Mouse (Mus musculus) mature B cell (primary cell): Measurements from ENCODE around the gene Rtel1.

Experiments
- in situ Hi-C: fragments of 300-500 bp; cut with MboI; formaldehyde crosslinking; loops from 2 replicates; pipeline ENCODE4 v1.14.3; 2019

The Rtel1 gene

DNA sequence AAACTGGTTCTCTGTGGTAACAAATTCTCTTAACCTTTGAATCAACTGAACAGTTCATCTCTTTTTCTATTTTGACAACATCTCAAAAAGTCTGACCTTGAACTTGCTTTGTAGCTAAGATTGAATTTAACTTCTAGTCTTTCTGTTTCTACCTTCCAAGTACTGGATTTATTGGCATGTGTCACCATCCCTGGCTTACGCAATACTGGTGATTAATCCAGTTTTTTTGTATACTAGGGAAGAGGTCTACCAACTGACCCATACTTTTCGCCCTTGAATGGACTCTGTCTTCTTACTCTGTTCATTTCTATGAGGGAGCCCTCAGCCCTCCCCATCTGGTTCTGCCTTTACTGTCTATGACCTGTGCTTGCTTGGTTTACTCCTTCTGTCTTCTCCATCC lies 6.6 kb downstream of the Rtel1 start:
- in situ Hi-C loops: no loop called here

DNA sequence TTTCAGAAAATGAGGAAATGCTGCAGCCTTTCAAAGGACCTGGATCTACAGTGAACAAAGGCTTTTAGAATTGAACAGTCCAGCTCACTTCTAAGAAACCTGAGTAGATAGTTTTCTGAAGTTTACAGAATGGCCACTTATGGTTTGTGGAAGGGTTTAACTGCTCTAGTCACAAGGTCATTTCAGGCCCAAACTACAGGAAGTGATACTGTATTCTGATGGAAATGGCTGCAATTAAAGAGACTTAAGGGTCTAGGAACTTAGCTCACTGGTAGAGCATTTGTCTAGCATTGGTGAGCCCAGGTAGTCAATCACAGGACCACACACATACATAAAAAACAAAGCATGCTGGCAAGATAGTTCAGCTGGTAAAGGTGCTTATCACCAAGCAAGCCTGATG lies 13.0 kb downstream of the Rtel1 start:
- in situ Hi-C loops: loop anchor here (10.0 kb wide), 1 partner anchor 148 kb away; the partner anchor contains the start of gene Ppdpf

DNA sequence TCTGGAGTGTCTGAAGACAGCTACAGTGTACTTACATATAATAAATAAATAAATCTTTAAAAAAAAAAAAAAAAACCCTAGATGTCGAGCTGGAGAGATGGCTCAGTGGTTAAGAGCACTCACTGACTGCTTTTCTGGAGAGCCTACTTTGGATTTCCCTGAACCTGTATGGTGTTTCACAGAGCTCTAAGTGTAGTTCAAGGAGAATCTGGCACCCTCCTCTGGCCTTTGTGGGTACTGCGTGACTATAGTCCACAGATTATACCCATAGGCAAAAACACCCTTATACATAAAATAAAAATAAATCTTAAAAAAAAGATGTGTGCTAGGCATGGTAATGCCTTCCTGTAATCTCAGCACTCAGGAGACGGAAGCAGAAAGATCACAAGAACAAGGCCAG lies 14.5 kb downstream of the Rtel1 start:
- in situ Hi-C loops: loop anchor here (10.0 kb wide), 1 partner anchor 149 kb away; the partner anchor contains the start of gene Ppdpf

DNA sequence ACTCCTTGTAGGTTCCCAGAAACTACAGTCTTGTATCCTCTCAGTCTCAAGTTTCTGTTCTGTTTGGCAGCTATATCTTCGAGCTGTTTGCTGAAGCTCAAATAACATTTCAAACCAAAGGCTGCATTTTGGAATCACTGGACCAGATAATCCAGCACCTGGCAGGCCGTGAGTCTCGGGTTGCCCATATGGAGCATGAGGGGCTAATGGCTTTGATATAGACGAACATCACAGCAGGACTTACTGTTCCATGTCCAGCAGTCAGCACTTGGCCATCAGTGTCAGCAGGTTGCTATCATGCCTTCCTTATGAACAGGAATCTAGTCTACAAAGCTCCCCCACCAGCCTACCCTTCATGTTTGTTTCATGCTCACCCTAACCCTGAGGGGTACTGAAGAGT lies 20.9 kb downstream of the Rtel1 start:
- in situ Hi-C loops: no loop called here

DNA sequence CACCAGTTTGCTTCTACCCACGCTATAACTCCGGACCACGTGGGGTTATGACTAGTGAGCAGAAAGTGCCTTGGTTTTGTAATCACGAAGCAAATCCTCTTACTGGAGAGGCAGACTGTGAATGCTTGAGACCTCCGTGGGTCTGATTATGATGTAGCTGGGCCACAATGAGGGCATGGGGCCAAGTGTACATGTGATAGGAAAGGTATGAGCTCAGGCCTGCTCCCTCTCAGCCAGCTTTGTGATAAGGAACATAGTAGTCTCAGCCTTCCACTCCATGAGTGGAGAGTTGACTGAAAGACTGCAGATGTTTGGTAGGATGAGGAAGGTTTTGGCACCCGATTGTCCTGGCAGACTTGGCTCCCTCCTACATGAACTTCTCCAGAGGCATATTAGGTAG lies 23.2 kb downstream of the Rtel1 start:
- in situ Hi-C loops: no loop called here

DNA sequence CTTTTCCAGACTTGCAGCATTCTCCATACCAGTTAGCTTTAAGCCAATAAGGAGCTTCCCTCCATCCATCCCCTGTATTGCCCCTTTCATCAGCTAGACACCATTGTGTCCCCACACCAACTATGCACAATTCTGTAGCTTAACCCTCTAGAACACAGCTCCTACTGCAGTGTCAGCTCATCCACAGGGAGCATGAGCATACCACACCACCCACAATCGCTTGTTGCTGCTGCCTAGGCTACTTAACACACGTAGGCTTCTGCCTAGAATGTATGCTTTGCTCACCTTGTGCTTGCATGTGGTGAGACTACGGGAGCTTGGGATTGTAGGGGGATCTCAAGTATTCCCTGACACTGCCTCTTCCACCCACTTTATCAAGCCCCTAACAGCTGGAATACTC lies 37.2 kb downstream of the Rtel1 start:
- in situ Hi-C loops: no loop called here

DNA sequence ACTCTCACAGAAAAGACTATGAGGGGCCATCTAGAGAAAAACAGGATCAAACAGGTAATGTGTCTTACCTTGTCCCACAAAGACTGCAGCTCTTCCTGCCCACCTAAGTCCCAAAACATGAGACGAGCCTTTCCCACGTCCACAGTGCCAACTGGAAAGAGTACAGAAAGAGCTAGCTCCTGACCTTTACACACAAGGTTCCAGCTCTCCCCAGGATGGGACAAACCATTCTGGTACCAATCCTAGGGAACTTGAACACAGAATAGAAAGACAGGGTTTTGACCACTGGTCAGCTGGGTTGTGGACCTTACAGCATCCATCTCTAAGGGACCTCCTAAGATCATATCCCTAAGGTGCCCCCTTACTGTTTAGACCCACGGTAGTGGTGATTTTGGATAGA lies 44.4 kb downstream of the Rtel1 start:
- in situ Hi-C loops: no loop called here

DNA sequence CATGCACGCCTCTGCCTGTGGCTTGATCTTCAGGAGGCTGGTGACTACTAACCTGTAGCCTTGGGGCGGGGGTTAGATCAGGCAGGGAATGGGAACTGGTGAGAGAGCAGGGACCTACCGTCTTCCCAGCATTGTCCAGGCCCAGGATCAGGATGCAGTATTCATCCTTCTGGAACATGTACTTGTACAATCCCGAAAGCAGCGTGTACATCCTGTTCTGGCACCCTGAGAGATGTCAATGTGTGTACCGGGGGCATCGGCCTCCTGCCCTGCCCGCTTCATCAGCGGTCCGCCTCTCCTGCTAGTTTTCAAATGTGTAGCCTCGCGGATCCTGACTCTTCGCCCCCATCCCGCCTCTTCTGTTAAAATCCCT lies 44.9 kb downstream of the Rtel1 start:
- in situ Hi-C loops: no loop called here

DNA sequence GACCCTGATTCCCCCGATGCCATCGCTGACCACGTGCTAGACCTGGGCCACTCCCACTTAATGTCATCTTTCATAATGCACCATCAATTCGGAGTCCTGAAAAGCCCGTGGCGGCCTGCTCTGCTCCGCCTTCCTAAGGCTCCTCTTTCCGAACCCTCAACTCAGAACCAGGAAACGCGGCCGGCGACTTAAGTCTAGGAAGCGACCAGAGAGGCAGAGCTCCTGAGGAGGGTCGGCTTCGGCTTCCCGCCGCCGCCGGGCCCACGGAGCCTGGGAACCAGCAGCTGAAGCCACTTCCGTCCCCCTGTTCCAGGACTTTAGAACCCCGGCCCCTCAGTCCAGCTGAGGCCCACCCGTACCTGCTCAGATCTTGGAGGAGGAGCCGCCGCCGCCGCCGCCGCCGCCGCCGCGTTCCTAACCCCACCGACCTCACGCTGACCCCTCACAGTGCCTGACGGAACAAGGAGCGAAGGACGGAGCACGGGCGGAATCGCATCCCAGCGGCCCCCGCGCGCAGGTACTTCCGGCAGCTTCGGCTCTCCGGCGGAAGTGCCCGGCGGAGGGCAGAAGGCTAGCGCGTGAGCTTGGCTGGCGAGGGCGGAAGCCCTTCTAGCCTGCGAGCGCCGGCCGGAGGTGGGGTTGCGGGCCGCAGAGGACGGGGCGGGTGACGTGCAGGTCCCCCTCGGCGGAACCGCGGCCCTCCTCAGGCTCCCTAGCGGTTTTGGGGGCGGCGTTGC lies 45.5 kb downstream of the Rtel1 start, which contains the start of the genes Zgpat and Arfrp1:
Gene Zgpat (plus strand): TSS at position 69 of the 737 bp plus-strand sequence.
Gene Arfrp1 (minus strand): TSS at position 545 of the 737 bp plus-strand sequence.
- in situ Hi-C loops: no loop called here

DNA sequence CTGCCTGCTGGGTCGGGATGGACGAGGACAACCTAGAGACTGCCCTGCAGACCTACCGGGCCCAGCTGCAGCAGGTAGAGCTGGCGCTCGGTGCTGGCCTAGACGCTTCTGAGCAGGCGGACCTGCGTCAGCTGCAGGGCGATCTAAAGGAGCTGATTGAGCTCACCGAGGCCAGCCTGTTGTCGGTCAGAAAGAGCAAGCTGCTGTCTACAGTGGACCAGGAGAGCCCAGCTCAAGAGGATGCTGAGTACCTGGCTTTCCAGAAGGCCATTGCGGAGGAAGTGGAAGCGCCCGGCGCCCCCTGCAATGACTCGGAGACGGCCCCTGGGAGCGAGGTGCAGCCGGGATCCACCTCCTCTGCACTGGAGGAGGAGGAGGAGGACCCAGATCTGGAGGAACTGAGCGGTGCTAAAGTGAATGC lies 46.1 kb downstream of the Rtel1 start:
- in situ Hi-C loops: no loop called here

DNA sequence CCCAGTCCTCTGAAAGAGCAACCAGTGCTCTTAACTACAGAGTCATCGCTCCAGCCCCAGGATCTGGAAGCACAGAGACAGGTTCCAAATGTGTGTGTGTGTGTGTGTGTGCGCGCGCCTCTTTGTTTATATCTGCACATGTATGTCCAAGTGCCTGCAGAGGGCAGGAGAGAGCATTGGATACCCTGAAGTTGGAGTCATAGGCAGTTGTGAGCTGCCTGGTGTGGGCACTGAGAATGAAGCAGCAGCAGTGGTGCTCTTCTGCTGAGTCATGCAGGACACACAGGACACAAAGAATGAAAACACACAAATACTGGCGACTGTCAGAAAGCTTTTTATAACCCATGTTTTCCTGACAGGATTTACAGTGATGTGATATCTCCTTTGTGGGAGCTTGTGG lies 50.5 kb downstream of the Rtel1 start:
- in situ Hi-C loops: no loop called here

DNA sequence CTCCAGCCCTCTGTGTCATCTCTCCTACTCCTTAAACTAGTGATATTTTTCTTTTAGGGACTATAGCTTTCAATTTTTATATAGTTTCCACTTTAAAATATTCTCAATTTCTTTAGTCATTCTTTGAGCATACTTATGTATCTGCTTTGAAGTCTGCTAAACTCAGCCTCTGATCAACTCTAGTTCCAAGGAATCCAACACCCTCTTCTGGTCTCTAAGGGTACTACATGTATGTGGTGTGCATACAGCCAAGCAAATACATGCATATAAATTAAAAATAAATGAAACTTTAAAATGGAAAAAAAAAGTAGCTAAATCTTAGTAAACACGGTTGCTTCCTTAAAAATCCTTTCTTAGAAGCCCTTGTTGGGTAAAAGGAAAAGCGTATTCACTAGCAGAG lies 56.2 kb downstream of the Rtel1 start:
- in situ Hi-C loops: no loop called here

DNA sequence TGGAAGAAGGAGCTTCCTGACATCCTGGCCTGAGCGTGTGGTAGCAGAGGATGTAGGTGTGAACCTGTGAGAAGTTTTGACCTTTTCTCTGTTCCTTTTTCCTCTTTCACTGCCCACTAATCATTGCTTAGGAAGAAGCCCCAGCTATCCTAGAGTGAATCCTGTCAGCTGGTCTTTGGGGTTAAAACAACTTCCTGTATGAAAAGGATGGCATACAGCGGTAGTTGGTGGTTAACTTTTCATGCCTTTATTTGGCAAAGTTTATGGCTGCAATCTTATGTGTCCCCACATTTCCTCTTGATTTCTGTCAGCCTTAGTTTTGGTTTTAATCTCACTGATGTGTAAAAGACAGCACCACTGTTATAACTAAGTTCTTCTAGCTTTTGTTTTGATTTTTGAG lies 57.7 kb downstream of the Rtel1 start:
- in situ Hi-C loops: no loop called here

DNA sequence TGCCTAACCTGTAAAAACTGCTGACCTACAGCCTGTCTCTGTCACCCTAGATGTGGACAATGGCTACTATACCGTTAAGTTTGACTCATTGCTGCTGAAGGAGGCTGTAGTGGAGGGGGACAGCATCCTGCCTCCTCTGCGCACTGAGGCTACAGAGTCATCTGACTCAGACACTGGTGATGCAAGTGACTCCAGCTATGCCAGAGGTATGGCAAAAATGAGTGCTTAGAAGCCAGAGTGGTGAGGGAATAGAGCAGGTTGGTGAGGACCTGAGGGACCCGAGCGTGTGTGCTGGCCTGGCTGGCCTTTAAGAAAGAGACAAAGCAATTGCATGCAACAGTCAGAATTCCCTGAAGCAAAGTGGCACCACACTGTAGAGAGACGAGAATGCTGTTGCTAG lies 59.2 kb downstream of the Rtel1 start:
- in situ Hi-C loops: no loop called here

DNA sequence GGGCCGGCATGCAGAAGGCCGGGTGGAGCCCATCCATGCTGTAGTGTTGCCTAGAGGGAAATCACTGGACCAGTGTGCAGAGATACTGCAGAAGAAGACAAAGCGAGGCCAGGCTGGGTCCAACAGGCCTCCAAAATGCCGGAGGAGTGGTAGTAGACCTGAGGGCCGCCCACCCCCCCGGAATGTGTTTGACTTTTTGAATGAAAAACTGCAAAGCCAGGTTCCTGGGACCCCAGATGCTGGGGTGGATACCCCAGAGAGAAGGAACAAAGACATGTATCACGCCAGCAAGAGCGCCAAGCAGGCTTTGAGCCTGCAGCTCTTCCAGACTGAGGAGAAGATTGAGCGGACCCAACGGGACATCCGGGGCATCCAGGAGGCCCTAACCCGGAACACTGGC lies 60.2 kb downstream of the Rtel1 start, which contains the start of gene Lime1:
Gene Lime1 (plus strand): TSS at position 301 of the 400 bp plus-strand sequence.
- in situ Hi-C loops: no loop called here

DNA sequence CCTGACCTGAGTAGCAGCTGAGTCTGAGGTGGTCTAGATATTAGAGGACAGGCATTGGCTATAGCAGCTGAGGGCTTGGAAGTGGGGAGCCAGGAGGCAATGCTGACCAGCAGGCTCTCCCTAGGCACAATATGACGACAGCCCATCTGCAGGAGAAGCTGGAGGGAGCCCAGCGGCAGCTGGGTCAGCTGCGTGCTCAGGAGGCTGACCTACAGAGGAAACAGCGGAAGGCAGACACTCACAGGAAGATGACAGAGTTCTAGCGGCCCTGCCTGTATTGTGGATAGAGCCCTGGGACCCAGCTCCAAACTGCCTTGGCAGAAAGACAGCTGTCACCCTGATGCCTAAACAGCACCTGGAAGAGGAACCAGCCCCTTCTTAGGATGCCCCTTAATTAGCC lies 60.7 kb downstream of the Rtel1 start:
- in situ Hi-C loops: no loop called here

DNA sequence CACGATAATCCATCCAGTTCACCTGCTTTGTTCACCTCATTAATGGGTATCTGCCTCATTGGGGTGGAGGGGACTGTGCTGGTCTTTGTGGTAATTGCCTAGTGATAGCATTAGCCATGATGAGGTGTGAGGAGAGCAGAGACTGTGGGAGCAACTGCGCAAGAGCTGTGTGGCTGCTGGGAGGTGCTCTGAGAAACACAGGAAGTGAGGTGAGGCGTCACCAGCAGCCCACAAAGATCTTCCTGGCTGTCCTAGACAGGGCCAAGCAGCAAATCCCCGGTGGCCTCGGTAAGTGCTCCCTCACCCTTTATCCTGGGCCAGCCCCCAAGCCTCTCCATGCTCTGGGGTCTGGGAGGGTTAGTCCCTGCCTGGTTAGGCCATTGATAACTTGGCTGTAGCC lies 61.6 kb downstream of the Rtel1 start:
- in situ Hi-C loops: no loop called here

DNA sequence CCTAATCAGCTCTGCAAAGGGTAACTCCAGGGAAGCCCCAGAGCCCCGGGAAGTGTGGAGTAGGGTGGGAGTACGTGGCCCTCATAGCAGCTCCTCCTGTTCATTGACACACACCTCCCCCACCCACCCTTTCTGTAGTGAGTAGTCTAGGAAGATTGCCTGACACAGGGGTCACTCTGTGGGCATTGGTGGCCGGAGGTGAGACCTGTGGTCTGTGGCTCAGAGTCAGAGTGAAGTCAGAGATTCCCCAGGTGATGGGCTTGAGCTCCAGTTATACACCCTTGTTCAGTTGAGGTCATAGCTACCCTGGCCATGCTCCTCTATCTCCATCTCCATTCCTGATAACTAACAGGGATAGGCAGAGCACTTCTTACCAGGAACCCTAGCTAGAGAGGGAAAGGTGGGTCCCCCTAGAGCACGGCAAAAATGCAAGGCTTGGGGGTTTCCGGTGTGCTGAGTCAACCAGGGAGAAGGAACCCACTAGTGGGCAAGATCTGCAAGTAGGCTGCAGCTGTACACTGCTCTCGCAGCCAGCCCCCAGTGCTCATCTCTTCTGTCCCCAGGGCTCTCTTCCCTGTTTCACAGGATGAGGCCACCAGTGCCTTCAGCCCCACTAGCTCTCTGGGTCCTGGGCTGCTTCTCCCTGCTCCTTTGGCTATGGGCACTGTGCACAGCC lies 62.2 kb downstream of the Rtel1 start:
- in situ Hi-C loops: no loop called here

DNA sequence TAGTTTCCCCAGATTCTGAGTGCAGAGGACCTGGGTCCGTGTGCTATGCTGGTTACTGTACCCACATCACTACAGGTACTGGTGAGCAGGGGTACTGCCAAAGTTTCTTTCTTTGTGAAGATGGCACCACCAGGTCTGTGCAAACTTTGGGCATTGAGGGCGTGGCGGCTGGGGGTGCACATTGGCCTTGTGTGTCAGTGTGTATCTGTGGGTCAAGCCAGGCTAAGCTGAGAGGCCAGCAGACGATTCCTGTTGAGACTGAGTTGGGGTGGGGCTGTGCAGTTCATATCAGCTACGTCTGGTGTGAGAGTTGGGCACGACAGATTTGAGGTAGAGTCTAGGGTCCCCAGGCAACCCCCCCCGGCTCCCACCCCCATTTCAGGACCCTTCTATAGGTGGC lies 64.9 kb downstream of the Rtel1 start:
- in situ Hi-C loops: no loop called here

DNA sequence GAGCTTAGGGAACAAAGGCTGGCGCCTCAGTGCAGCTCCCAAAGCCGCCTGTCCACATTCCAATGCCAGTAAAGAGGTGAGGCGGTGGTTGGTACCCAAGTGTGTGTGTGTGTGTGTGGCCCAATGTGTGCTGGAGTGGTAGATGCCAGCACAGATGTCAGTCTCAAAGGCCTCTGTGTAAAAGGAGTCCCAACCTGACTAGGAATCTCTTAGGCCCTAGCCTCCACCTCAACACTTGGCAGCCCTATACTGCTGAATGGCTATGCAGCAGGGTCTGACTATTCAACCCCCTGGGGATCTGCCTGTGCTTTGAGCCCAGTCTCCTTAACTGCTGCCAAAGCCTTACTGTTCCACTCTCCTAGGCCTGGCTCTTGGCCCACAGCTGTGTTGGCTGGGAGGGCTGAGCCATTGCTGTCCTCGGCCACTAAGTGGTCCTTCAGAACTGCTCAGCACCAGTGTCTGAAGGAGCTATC lies 65.4 kb downstream of the Rtel1 start:
- in situ Hi-C loops: no loop called here

DNA sequence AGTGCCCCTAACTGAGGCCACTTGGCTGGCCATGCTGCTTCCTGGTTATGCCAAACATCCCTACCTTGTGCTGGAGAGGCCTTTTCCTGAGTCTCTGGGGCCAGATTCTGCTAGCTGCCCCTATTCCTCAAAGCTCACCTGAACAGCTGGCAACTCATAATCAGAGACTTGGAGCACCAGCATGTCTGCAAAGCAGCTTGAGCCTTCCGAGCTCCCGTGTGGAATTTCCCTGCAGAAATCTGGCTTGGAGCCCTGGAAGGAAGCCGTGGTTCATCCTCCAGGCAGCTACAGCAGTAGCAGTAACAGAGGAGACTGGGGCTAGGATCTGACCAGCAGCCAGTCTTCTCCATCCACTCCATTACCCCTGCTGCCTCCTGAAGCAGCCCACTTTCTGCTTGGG lies 66.3 kb downstream of the Rtel1 start:
- in situ Hi-C loops: no loop called here

DNA sequence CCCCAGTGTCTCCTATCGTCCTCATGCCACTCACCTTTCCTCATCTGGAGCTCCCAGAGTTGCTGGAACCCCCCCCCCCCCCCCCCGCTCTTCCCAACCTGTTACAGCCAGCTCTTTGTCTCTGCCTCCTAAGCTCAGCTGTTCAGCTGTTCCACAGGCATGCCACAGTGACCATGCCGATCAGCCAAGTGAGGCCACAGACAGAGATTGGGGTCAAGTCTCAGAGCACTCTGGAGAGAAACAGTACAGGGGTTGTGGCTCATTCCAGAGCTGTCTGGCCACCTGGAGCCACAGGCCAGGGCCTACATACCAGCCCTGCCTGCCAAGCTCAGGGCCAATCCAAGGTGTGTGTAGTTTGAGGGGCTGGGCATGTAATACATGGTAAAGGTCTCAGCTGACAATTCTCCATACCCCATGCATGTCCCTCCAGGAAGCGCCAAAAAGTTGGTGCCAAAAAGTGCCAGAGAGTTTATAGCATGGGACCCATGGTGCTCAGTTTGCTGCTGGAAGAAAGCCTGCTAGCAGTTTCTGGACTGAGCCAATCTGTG lies 67.2 kb downstream of the Rtel1 start:
- in situ Hi-C loops: no loop called here
